Mouse (Mus musculus) right cerebral cortex, adult 18-20 months (tissue): Measurements from ENCODE around the gene Rbm4.
"Not testable (repeated sequence)": the region's sequence is repeated elsewhere in the genome, so short reads cannot be mapped to it uniquely, and the experiment has no call there.

ENCODE experiments used
- DNase-seq: peaks from one replicate; pipeline ENCODE4 v3.0.0; 2022; ENCODE audit warnings: mixed read lengths

The Rbm4 gene

DNA sequence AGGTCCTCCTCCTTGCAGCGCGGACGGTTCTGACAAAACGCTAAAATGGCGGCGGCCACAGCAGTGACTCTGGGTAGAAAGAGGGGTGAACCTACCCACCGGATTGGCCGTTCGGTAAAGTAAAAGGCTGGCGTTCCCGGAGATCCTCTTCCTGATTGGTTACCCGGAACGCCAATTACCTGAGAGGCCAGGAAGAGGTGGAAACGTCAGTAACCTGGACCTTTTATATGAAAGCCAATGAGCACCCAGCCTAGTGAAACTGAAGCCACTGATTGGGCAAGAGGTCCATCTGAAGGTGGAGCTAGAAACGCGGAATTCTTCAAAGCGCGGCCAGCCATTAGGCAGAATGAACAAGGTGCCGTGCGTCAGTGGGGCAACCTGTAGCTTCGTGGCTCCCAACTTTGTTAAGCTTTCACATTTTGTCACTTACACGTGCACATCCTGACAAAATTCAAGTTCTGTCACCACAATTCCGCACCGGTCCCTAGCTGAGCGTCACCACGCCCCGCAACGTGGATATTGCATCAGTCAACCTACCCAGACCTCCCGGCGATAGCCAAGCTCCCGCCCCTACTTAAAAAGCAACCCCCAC lies at the start of gene Rbm4:
Gene Rbm4 (minus strand): TSS at position 71 of the 592 bp plus-strand sequence.
- DNase-seq: peak; percentile 99

DNA sequence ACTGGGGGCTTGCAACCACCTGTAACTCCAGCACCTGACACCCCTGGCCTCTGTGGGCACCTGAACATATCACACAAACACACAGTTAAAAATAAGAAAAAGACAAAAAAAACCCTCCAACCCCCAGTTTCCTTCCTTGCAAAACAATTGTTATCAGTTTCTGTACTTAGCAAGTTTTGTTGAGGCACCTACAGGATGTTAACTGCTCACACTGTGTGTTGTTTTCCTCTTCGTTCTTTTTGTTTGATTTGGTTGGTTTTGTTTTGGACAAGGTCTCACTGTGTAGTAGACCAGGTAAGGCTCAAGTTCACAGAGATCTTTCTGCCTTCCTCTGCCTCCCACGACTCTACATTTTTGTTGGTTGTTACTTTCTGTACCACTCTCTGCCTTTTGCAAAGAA lies 48.9 kb upstream of the Rbm4 start:
- no peak for DNase-seq

DNA sequence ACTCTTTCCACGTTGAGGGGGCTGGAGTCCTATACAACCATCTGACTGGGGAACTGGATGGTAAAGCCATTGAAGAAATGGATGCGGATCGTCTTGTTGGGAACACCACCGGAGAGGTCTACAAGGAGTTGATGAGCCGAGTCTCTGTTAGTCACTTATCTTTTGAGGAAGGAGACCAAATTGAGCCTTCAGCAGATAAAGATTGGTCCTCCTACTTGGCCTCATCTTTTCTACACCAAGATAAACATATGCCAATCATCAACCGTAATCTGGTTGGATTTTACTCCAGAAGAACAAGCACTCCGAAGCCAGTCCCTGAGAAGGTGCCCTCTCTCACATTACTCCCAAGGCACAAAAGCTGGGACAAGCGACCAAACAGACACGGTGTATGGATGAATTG lies 47.1 kb upstream of the Rbm4 start:
- DNase-seq: no peak

DNA sequence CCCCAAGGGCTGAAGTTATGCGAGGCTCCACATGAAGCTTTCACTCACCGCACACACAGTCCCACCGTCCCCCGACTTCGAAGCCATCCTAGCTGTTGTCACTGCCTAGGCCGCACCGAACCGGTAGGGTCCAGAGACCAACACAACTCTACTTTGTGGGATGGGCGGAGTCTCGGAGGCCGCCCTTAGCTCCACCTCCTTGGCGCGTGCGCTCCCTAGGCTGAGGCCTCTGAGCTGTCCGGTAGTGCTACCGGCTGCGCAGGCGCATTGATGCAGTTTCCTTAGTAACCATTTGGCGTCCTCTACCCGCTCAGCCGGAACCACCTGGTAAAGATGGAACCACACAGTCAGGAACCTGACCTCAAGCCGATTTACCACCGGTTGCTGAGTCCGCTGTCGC lies 45.4 kb upstream of the Rbm4 start, which contains the start of the genes Ccs and Ccdc87:
Gene Ccs (minus strand): TSS at position 184 of the 400 bp plus-strand sequence.
Gene Ccdc87 (plus strand): TSS at position 218 of the 400 bp plus-strand sequence.
- peak; percentile 97 for DNase-seq

DNA sequence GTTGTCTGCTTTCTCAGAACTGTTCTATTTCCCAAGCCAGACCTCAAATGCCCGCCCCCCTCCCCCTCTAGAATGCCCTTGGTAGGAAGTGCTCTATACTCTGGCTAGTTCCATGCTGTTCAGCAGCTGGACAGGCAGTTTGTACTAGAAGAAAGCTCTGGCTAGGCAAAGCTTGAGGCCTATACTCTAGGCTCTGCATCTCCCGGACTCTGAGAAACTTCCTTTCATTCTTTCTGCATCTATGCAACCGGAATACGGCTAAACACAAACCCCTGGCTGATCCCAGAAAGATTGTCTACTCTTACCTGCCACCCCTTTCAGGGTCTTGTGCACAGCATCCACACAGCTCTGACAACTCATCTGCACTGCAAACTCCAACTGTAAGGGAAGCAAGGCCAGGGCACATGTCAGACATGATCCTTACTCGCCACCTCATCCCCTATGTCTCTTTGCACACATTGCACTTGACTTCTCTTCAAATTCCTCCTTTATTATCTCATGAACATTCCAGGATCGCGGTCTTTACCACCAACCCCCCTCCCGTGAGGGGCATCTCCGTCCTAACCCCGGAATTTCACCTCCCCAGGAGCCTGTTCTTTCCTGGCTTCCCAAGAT lies 44.9 kb upstream of the Rbm4 start:
- no peak for DNase-seq

DNA sequence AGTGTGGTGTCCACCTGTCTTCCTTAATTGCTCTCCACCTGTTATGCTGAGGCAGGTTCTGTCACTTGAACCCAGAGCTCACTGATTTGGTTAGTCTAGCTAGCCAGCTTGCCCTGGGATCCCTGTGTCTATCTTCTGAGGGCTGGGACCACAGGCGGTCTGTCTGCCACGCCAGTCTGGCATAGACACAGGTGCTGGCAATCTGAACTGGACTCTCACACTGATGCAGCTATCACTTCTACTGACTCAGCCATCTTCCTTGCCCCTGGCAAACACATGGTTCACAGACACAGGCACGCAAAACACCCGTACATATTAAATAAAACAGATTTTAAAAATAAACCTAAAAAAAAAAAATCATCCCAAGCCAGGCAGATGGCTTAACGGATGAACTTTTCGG lies 43.3 kb upstream of the Rbm4 start:
- DNase-seq: no peak

DNA sequence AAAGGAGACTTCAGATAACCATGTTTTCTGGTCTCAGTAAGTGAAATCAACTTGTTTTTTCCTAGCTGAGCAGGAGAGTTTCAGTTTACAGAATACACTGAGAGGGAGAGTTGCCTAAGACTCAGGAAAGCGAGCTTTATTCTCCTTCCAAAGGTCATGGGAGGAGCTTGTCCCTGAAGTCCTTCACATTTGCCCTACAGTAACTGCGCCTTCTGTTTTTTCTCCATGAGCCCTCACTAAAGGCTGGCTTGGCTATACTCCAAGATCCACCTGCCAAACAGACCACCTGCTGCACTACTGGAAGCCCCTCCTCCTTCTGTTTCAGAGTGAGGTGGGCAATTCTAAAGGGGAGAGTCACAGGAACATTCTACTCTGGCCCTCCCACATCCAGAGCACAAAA lies 42.4 kb upstream of the Rbm4 start:
- DNase-seq: no peak

DNA sequence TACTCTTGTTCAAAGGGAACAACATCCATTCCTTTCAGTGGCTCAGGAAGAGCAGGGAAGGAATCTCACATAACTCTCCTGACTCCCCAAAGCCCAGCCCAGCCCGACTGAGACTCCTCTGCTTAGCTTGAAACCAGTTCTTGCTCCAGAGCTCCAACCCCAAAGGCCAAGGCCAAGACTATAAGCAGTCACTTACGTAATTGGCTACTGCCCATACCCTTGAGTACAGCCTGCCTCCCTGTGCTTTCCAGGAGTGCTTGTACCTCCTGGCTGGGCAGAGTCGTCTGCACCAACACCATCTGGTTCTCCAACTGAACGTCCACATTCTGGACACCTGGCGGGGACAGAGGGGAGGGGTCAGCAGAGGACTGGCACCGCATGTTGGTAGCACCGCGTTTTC lies 40.3 kb upstream of the Rbm4 start:
- DNase-seq: no peak

DNA sequence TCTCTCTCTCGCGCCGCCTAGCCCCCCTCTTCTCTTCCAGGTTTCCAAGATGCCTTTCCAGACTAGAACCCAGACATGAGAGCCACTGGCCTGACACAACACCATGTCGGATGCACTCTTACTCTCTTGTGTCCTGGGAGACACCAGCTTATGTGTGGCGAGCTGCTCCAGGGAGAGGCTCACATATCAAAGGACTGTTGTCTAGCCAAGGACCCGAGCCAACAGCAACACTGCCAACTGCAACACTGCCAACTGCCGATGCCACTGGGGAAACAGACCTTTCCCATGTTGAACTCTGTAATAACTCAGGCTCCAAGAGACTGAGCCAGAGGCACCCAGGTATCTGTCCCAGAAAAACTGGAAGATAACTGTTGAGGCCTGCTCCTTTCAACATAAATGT lies 35.5 kb upstream of the Rbm4 start:
- peak; percentile 25 for DNase-seq

DNA sequence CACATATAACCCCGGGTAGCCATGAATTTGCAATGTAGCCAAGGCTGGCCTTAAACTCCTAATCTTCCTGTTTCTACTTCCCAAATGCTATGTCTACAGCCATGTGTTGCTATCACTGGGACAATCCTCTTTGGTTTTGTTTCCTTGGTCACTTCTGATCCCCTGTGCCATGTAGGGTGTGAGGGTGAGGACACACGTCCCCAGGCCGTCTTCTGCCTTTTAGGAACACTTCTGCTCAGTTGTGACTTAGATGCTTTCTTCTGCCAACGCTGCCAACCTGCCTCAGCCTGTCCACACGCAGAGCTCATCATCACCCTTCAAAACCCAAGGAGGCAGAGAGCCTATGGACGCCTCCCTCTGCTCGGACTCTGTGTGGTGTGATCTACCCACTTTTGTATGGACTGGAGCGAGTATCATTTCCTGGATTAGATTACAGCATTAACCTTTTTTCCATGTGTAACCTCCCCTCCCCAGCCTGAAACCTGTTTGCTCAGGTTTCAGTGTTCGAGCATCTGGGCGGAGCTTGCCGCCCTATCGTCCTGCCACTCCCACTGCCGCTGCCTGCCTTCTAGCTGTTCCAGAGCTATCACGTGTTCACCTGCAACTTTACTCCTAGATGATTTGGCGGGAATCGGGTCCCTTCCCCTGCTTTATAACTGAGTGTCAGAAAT lies 34.9 kb upstream of the Rbm4 start:
- no peak for DNase-seq

DNA sequence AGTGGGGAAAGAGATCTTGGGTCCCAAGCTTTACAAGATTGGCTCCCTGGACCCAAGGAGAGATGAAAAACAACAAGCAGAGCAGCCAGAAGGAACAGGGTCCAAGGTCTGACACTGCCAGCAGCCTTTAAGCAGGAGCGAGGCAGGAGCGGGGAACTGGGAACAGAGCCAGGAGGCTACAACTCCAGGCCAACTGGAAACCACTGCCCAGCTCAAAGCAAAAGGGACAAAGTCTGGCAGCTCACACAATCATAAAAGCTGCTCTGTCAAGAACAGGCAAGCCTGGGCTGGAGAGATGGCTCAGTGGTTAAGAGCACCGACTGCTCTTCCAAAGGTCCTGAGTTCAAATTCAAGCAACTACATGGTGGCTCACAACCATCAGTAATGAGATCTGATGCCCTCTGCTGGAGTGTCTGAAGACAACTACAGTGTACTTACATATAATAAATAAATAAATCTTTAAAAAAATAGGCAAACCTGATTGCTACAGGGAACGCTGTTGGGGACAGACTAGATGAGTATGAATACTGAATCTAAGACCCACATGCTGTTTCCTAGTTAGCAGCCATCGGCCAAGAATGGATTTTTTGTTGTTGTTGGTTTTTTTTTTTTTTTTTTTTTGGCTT lies 27.1 kb upstream of the Rbm4 start:
- peak; percentile 66 for DNase-seq

DNA sequence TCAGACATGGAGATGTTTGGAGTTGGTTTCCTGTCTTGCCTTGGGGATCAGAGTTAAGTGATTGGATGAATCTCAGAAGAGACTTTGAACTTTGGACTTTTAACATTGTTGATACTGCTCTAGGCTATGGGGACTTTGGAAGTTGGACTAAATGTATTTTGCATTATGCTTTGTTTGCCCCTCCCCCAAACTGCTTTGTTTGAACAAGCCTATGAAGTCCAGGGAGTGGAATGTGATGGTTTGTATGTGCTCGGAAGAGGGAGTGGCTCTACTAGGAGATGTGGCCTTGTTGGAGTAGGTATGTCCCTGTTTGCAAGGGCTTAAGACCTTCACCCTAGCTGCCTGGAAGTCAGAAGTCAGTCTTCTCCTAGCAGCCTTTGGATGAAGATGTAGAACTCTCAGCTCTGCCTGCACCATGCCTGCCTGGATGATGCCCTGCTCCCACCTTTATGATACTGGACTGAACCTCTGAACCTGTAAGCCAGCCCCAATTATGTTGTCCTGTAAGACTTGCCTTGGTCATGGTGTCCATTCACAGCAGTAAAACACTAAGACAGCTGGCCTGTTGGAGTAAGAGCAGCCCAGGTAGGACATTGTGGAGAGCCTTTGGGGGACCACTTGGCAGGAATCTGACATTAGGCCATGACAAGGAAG lies 23.6 kb upstream of the Rbm4 start:
- no peak for DNase-seq

DNA sequence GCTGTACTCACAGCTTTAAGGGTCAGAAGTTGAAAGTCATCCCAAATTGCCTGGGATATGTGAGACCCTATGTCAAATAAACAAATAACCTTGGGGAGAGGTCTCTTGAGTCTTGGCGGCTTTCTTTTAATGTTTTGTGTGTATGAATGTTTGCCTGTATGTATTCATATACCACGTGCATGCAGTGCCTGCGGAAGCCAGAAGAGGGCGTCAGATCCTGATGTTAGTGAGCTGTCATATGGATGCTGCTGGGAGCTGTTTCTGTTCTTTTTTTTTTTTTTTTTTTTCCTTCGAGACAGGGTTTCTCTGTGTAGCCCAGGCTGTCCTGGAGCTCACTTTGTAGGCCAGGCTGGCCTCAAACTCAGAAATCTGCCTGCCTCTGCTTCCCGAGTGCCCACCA lies 19.3 kb upstream of the Rbm4 start:
- DNase-seq: no peak

DNA sequence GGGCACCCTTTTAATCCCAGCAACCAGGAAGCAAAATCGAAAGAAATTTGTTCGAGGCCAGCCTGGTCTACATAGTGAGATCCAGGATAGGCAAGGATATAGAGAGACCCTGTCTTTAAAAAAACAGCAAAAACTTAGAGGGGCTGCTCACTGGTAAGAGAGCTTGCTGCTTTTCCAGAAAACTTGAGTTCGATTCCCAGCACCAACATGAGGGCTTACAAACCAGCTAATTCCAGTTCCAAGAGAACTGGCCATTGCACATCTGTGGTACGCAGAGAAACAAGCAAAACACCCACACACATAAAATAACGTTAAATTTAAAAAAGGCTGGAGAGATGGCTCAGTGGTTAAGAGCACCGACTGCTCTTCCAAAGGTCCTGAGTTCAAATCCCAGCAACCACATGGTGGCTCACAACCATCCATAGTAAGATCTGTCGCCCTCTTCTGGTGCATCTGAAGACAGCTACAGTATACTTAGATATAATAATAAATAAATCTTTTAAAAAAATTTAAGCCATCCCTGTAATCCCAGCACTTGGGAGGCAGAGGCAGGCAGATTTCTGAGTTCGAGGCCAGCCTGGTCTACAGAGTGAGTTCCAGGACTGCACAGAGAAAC lies 18.7 kb upstream of the Rbm4 start:
- not testable (repeated sequence) for DNase-seq

DNA sequence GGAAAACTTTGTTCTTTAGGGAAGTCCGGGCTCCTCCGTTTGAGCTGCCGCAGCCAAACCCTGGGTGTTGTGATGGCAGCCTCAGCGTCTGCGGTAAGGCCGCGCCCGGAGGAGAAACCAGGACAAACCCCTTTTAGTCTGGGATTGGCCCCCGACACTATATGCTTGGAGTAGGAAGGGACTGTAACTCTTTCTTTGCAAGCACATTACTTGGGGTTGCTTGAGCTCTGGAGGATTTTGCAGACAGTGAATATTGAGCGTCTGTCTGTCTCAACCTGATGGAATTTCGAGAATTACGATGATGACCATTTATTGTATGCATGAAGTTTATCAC lies 18.2 kb upstream of the Rbm4 start:
- DNase-seq: no peak

DNA sequence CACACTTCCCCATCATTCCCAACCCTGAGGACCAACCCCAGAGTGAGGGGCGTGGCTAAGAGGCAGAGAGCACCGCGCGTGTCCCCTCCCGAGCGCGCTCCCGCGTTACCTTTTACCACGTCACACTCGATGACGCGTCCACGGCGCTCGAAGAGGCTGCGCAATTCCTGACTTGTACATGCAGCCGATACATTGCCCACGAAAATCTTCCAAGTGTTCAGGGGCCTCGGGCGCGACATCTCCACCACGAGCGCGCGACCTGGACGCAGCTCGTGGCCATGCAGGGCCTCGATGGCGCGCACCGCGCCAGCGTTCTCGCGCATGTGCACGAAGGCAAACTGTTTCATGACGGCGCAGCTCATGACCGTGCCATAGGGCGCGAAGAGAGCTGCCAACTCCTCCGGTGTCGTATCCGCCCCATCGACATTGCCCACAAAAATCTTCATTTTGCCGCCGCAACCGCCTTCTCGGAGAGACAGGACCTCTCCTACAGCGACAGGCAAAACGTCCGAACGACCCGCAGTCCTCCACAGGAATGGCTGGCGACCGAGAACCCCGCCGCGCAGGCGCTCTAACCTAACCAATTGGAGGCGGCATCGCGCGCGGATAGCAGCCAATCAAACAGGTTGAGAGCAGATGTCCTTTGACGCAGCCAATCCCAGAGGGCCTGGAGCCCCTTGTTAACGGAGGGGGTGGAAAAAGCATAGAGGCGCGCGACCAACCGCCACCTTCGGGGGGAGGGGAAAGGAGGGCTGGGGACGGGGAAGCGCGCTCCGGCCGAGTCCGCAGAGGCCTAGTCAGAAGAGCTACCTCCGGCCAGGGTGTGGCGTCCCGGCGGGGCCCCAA lies 17.6 kb upstream of the Rbm4 start, which contains the start of the genes Gm21992 and Rbm14:
Gene Gm21992 (minus strand): TSS at position 550 of the 846 bp plus-strand sequence.
Gene Rbm14 (minus strand): TSS at position 572 of the 846 bp plus-strand sequence.
- peak; percentile 99 for DNase-seq

DNA sequence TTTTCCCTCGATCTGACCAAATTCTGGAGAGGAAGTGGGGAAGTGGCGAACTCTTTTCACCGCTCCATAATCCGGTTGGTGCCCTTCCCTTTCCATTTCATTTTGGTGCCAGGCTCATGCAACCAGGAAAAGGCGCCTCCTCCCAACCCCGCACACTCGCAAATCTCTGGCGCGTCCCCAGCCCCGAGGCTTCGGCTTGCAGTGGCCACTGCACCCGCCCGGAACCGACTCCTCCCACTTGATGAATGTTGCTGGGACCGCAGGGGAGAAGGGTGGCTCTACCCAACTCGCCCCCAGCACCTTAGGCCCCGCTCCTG lies 17.0 kb upstream of the Rbm4 start:
- no peak for DNase-seq

DNA sequence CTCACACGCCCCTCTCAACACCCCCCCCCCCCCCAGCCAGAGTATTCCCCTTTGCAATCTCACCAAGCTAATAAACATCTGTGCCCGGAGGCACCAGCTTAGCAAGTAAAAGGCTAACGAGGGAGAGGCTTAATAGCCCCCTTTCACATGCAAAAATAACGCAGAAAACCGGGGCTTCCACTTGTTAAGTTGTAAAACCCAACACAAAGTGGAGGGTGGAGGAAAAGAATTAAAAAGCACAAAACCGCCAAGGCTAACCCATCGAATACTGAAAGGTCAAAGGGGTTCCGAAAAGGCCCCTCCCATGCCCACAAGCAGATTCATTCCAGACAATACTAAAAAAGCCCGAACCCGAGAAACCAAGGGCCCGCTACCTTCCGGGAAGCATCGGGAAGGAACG lies 16.6 kb upstream of the Rbm4 start:
- no peak for DNase-seq

DNA sequence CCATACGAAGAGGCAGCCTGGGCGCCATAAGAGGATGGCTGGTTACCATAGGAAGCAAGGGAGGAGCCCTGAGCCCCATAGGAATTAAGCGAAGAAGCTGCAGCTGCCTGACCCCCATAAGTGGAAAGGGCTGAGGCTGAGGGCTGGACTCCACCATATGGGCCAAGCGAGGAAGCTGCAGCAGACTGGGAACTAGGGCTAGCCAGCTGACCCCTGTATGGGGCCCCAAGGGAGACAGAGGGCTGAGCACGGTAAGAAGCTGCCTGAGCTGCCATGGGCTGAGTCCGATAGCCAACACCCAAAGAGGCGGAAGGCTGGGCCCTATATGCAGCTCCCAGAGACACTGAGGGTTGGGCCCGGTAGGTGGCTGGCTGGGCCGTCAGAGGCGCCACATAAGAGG lies 9.6 kb upstream of the Rbm4 start:
- DNase-seq: no peak

DNA sequence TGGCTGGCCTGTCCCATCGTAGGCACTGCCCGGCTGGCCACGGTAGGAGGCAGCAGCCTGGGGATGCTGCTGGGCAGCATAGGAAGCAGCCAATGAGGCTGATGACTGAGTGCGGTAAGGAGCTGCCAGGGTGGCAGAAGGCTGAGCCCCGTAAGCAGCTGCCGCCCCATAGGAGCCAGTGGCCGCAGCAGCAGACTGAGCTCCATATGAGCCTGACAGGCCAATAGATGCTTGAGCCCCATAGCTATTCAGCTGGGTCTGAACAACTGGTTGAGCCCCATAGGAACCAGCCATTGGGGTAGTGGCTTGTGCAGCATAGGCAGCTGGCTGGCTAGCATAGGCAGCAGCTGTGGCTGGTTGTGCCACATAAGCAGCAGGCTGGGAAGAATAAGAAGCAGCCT lies 9.0 kb upstream of the Rbm4 start:
- DNase-seq: no peak

DNA sequence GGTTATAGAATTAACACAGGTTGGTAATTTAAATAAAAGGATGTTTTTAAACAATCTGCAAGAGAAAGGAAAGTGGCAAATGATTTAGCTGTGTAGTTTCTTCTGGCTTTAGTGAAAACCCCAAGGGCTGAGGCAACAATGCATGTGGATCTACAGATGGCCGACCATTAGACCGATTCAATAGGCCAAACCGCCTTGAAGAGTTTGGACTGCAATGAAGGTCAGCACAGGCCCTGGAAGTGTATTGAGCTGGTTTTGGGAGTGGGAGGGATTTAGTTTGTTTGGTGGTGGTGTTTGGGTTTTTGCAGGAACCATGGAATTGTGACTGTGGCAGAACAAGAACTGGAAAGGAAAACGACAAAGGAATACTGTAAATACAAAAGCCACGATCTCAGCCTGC lies 5.4 kb upstream of the Rbm4 start:
- no peak for DNase-seq

DNA sequence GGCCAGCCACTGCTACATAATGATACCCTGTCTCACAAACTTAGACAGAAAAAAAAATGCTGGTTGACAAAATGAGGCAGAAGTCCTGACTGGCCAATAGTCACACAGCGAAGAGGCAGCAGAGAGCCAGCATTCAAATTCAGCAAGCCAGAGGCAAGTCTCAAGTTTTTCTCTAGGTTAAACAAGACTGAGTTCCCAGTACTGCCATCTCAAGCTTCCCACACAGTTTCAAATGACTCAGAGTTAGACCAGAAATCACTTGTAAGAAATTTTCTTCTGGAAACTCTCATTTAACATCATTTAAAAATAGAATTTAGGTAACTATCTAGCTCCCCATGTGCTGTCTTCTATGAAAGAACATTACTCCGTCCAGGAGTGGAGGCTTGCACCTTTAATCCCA lies 4.1 kb upstream of the Rbm4 start:
- peak; percentile 26 for DNase-seq
